Mouse (Mus musculus): ENCODE results near the gene Atg5.

DNA sequence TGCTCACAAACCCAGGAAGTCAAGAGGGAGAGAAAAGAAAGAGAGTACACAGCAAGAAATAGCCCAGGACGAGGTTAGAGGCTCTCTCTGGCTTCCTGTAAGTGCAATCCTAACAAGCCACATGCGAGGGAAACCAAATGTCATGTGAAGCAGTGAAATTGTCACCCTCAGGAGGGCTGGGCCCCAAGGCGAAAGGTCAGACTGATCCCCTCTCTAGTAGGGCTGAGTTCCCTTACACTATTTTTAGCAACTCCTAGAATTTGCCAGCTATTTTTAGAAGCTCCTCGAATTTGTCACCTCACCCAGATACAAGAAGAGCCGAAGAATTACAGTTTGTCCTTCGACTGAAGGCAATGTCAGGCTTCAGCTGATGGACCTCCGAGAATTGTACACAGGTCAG is 135.3 kb downstream of the Atg5 start:
- TF ChIP-seq CTCF (IDR thresholded peaks at IDR 0.05; ENCODE audit: control insufficient read depth, insufficient read depth, insufficient replicate concordance, low read depth, low read length) (no peak), POLR2A (IDR thresholded peaks at IDR 0.05; ENCODE audit: control insufficient read depth, low read depth, low read length) (no peak)

Data from testis, adult 2 months (tissue).